In genomic region chr11:118987999-118988398, GRCm38 (mm10) we compare ENCODE assay signal across 24 mouse cellular contexts. TPM values are rescaled to one million over a fixed set of nuclear protein-coding genes. Genes with fewer than 3 reads are reported as not detected.
A peak's percentile ranks its signal among the peaks of the same experiment; 100 is the strongest.
DNase-seq lines count a peak whose midpoint lies in the region; ATAC-seq lines count a peak whose summit lies in the region.
"Had no signal": no experiment of that assay in that cellular context is flagged by ENCODE, and none has a peak within 500 bp of the region (broad histone marks: within the 10 kb centered on the region; RNA-seq: fewer than 3 reads in every experiment).

TSS of gene Enpp7 (plus strand) at chr11:118988188.

- H3K4me2 ChIP-seq in kidney, embryonic 14.5 days (replicated peaks; ENCODE audit: low read depth, low read length) = no peak within 1 kb of the TSS
- H3K4me2 ChIP-seq: heart, embryonic 13.5 days had no signal

- WGBS in kidney, embryonic 14.5 days = 88% methylated on average over 10 of the region's 10 CpGs

- H3K4me1 ChIP-seq in kidney, embryonic 14.5 days (ENCODE audit: control insufficient read depth, insufficient read depth, low read length) = no peaks in the 10 kb centered on the region
- H3K4me1 ChIP-seq: embryonic facial prominence, embryonic 10.5 days had no signal

- DNase-seq in kidney, adult 18-20 months = peak; percentile 12
- DNase-seq in kidney, postnatal 10 days = peak; percentile 18
- DNase-seq in kidney, postnatal 36 days = peak; percentile 37 to 48
- DNase-seq in adrenal gland, adult (ENCODE audit: inconsistent age in 2 of 2, low spot score in 1 of 2) = no peak
- DNase-seq: adrenal gland, adult 2 months; adrenal gland, postnatal 25 days; cerebellum, adult 18-20 months; cerebellum, postnatal 10 days; gastrocnemius, postnatal 36 days; heart, adult 11 months; heart, postnatal 36 days had no signal

- no peak within 1 kb of the TSS for H3K27ac ChIP-seq in kidney, embryonic 14.5 days (ENCODE audit: low read depth, low read length)
- H3K27ac ChIP-seq: embryonic facial prominence, embryonic 10.5 days; forebrain, embryonic 10.5 days; heart, embryonic 13.5 days had no signal

- H3K9me3 ChIP-seq in kidney, embryonic 14.5 days (ENCODE audit: control insufficient read depth, low read length) = no peaks in the 10 kb centered on the region
- H3K9me3 ChIP-seq: embryonic facial prominence, embryonic 10.5 days; forebrain, embryonic 10.5 days; heart, embryonic 13.5 days had no signal

- H3K4me3 ChIP-seq in kidney, embryonic 14.5 days (ENCODE audit: low read length) = no peak within 1 kb of the TSS
- H3K4me3 ChIP-seq: embryonic facial prominence, embryonic 10.5 days; forebrain, embryonic 10.5 days; heart, embryonic 13.5 days had no signal

- no peaks in the 10 kb centered on the region for H3K27me3 ChIP-seq in kidney, embryonic 14.5 days (ENCODE audit: control insufficient read depth, insufficient read depth, low read length)
- H3K27me3 ChIP-seq: Patski had no signal

- ATAC-seq in kidney, embryonic 14.5 days (ENCODE audit: low FRiP score, low TSS enrichment) = no peak
- no peak for ATAC-seq in erythroid progenitor cell, adult 5-6 weeks (replicated peaks; ENCODE audit: low FRiP score, poor library complexity, severe bottlenecking)
- ATAC-seq: activated CD4-positive, CD25-positive, alpha-beta regulatory T cell, adult 4 months; forebrain, embryonic 14.5 days; Patski had no signal

- H3K9ac ChIP-seq in kidney, embryonic 14.5 days (ENCODE audit: low read depth, low read length) = no peak within 1 kb of the TSS
- H3K9ac ChIP-seq: heart, embryonic 13.5 days had no signal

- no peaks in the 10 kb centered on the region for H3K36me3 ChIP-seq in kidney, embryonic 14.5 days (ENCODE audit: control insufficient read depth, insufficient read depth, low read length)
- H3K36me3 ChIP-seq: embryonic facial prominence, embryonic 10.5 days; forebrain, embryonic 10.5 days; heart, embryonic 13.5 days had no signal

RNA-seq across cellular contexts. Expression of gene Enpp7, which starts in this region (rescaled TPM):
- polyA plus RNA-seq in kidney, embryonic 14.5 days (2014; fragmentation: Nextera tagmentation; extraction: Ambion mirVana) = not detected in 2 replicates
- not detected in 2 replicates for total RNA-seq in erythroid progenitor cell, adult 5-6 weeks (2015; ENCODE audit: low replicate concordance)
- not detected in 2 replicates for total RNA-seq in erythroid progenitor cell, adult 5-6 weeks (2017; ENCODE audit: low replicate concordance)
- total RNA-seq: adrenal gland, adult 2 months; adrenal gland, postnatal 25 days; CH12.LX; gastrocnemius, adult 8-10 months; gastrocnemius, postnatal 36 days; heart, postnatal 36 days had no signal
- polyA plus RNA-seq: activated CD4-positive, CD25-positive, alpha-beta regulatory T cell, adult 4 months; adrenal gland, adult 2 months; embryonic facial prominence, embryonic 10.5 days; embryonic facial prominence, embryonic 14.5 days; forebrain, embryonic 10.5 days; forebrain, embryonic 14.5 days; heart, embryonic 13.5 days; heart, postnatal 0 days; hindbrain, embryonic 11.5 days; Patski had no signal

Comparison
In these comparisons a context has a peak if more than half of its experiments do, and no peak if none do; other contexts are left out.
1. DNase-seq: peak in kidney, adult 18-20 months (single experiment), kidney, postnatal 10 days (single experiment) and kidney, postnatal 36 days (2 of 2); none in adrenal gland, adult (0 of 2).